Mouse (Mus musculus) ES-E14 (cell line): ENCODE results near the gene Ifitm1.

Source experiments
- CHD2 ChIP-seq: IDR thresholded peaks from 2 replicates; pipeline ENCODE4 v1.6.1; 2014; ENCODE audit warnings: mild to moderate bottlenecking, low read depth, low read length, inconsistent platforms
- HCFC1 ChIP-seq: IDR thresholded peaks from 2 replicates; pipeline ENCODE4 v1.6.1; 2012; ENCODE audit warnings: low read length, inconsistent platforms, borderline replicate concordance; ENCODE audit not compliant: insufficient read depth
- ZC3H11A ChIP-seq: IDR thresholded peaks from 2 replicates; pipeline ENCODE4 v1.6.1; 2012; ENCODE audit warnings: low read depth, mild to moderate bottlenecking, inconsistent platforms, low read length, borderline replicate concordance
- ZNF384 ChIP-seq: IDR thresholded peaks from 2 replicates; pipeline ENCODE4 v1.6.1; 2012; ENCODE audit warnings: low read depth, low read length, inconsistent platforms

- no peak for TF ChIP-seq ZNF384
- TF ChIP-seq ZC3H11A, result no peak
- no peak for TF ChIP-seq CHD2
- no peak for TF ChIP-seq HCFC1
Measured at GRCm38 (mm10) chr7:141011238-141011770, 44.3 kb downstream of the Ifitm1 start.
